Comparison of ENCODE assay signal across 8 mouse cellular contexts in the genomic region with DNA sequence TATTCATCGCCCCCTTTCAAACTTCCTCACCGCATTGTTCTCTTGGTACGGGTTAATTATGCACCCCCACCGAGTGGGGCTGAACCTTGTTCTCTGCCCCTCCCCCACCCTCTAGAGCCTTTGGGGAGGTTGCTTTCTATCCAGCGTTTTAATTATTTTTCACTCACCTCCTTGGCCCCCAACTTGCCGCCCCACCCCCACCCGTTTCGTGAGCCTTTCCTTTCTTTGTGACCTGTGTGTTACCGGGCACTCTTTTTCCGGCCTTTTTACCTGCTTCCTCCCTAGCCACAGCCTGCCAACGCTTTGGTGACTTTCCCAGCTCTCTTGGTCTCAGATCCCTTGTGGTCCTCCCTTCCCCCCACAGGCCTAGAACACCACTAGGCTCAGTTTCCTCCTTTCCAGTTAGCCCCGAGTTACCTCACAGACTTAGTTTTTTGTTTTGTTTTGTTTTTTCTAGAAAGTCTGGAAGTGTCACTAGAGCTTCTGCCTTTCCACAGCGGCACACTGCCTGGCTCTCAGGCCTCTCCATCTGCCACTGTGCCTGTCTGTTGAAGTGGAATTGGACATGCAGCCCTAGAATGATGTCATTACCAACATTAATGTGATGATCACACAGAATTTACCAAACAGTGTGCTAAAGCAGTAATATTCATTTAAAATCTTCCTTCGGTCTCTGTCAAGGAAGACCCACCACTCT. TPM values are rescaled to one million over a fixed set of nuclear protein-coding genes. Genes with fewer than 3 reads are reported as not detected.
DNase-seq lines count a peak whose midpoint lies in the region; ATAC-seq lines count a peak whose summit lies in the region.

No protein-coding gene starts in this region.

- peak; percentile 74 for DNase-seq in forebrain, embryonic 10.5 days (ENCODE audit: extremely low spot score, low spot score)
- DNase-seq in kidney, adult 8-10 months, result peak; percentile 50 to 54
- no peak for DNase-seq in frontal cortex, postnatal 36 days (ENCODE audit: low spot score in 2 of 2)
- DNase-seq in thymus, postnatal 36 days, result no peak
- no peak for DNase-seq in right cerebral cortex, adult 18-20 months

- H3K9ac ChIP-seq in midbrain, embryonic 12.5 days (replicated peaks), result peak overlapping the region; percentile 80

- ATAC-seq in erythroblast, adult 5-6 weeks (replicated peaks; ENCODE audit: low FRiP score, poor library complexity, severe bottlenecking), result no peak
- no peak; the same call in 1 of the 2 replicates for ATAC-seq in midbrain, embryonic 12.5 days (ENCODE audit: low FRiP score, low read depth)

- peaks cover 74% of the 10 kb centered on the region for H3K4me1 ChIP-seq in erythroblast, embryonic 14.5 days (ENCODE audit: control insufficient read depth)
- H3K4me1 ChIP-seq in forebrain, embryonic 10.5 days, result peaks cover 73% of the 10 kb centered on the region
- H3K4me1 ChIP-seq in midbrain, embryonic 12.5 days, result peaks cover 52% of the 10 kb centered on the region

- H3K36me3 ChIP-seq in erythroblast, embryonic 14.5 days (ENCODE audit: control insufficient read depth), result peaks cover 48% of the 10 kb centered on the region
- H3K36me3 ChIP-seq in forebrain, embryonic 10.5 days (replicated peaks), result peaks cover 42% of the 10 kb centered on the region
- peaks cover 12% of the 10 kb centered on the region for H3K36me3 ChIP-seq in midbrain, embryonic 12.5 days

- peak overlapping the region; percentile 95 for H3K27ac ChIP-seq in forebrain, embryonic 10.5 days
- H3K27ac ChIP-seq in midbrain, embryonic 12.5 days (replicated peaks), result peak overlapping the region; percentile 84

- WGBS in forebrain, embryonic 10.5 days, result 5% methylated on average over 14 of the region's 14 CpGs
- 6% methylated on average over 14 of the region's 14 CpGs for WGBS in midbrain, embryonic 12.5 days

- peak overlapping the region; percentile 85 for H3K4me3 ChIP-seq in erythroblast, embryonic 14.5 days (replicated peaks)
- peak overlapping the region; percentile 94 for H3K4me3 ChIP-seq in forebrain, embryonic 10.5 days
- peak overlapping the region; percentile 78 for H3K4me3 ChIP-seq in midbrain, embryonic 12.5 days

- peaks cover 55% of the 10 kb centered on the region for H3K27me3 ChIP-seq in erythroblast, embryonic 14.5 days (ENCODE audit: control insufficient read depth)
- H3K27me3 ChIP-seq in forebrain, embryonic 10.5 days (ENCODE audit: poor library complexity, severe bottlenecking), result peaks cover 6% of the 10 kb centered on the region; the same call in 1 of the 2 replicates
- no peaks in the 10 kb centered on the region for H3K27me3 ChIP-seq in midbrain, embryonic 12.5 days

- H3K9me3 ChIP-seq in erythroblast, embryonic 14.5 days (ENCODE audit: control insufficient read depth, low read length), result no peaks in the 10 kb centered on the region
- H3K9me3 ChIP-seq in forebrain, embryonic 10.5 days, result no peaks in the 10 kb centered on the region
- H3K9me3 ChIP-seq in midbrain, embryonic 12.5 days, result no peaks in the 10 kb centered on the region

- H3K4me2 ChIP-seq in midbrain, embryonic 12.5 days (replicated peaks), result peak overlapping the region; percentile 89

RNA-seq across cellular contexts. Expression of a gene that starts 2.3 kb away (rescaled TPM):
- 4.5 and 4.8 TPM in 2 replicates for polyA plus RNA-seq in erythroblast, embryonic 14.5 days (2012)
- 7.1 and 25.3 TPM in 2 replicates for total RNA-seq in erythroblast, adult 5-6 weeks (2015; ENCODE audit: low replicate concordance)
- total RNA-seq in erythroblast, adult 5-6 weeks (2017; ENCODE audit: low replicate concordance), result 30.1 and 55.5 TPM in 2 replicates
- polyA plus RNA-seq in forebrain, embryonic 10.5 days (2016; fragmentation: Nextera tagmentation; extraction: Ambion mirVana), result 97.0 and 102 TPM in 2 replicates
- 79.6 and 84.9 TPM in 2 replicates for polyA plus RNA-seq in midbrain, embryonic 12.5 days (2016; fragmentation: Nextera tagmentation; extraction: Ambion mirVana)

Comparison
In these comparisons a context has a peak if more than half of its experiments do, and no peak if none do; other contexts are left out.
1. DNase-seq: peak in forebrain, embryonic 10.5 days (single experiment) and kidney, adult 8-10 months (2 of 2); none in frontal cortex, postnatal 36 days (0 of 2), thymus, postnatal 36 days (0 of 2) and right cerebral cortex, adult 18-20 months (single experiment).
2. RNA of a gene that starts 2.3 kb away (polyA plus RNA-seq): 97.0 to 102 TPM in forebrain, embryonic 10.5 days and 79.6 to 84.9 TPM in midbrain, embryonic 12.5 days; 4.5 to 4.8 TPM in erythroblast, embryonic 14.5 days; every median in the first group is over 10 times any median in the second.
3. Peak in every context shown above with its lines, with median percentiles within 50 percentile points of each other: H3K4me3 ChIP-seq.